ENCODE assay signal across 16 mouse cellular contexts in genomic region chr5:39988039-39988438, GRCm38 (mm10).
"Had no signal": no experiment of that assay in that cellular context is flagged by ENCODE, and none has a peak within 500 bp of the region (broad histone marks: within the 10 kb centered on the region; RNA-seq: fewer than 3 reads in every experiment).

No protein-coding gene starts in this region.

- DNase-seq: kidney, adult 2 months; kidney, postnatal 14 days; lung, adult 2 months; lung, postnatal 36 days; right cerebral cortex, adult 18-20 months; spleen, adult 18-20 months; thymus, adult 2 months; thymus, postnatal 25 days had no signal

- ATAC-seq: lung, postnatal 0 days; midbrain, embryonic 13.5 days had no signal

- H3K4me3 ChIP-seq: kidney, embryonic 15.5 days; left cerebral cortex, adult 2 months; limb, embryonic 10.5 days; liver, embryonic 15.5 days; midbrain, embryonic 13.5 days; neural tube, embryonic 13.5 days had no signal

- H3K9ac ChIP-seq: kidney, embryonic 15.5 days; liver, embryonic 15.5 days; midbrain, embryonic 13.5 days; neural tube, embryonic 13.5 days had no signal

- H3K27me3 ChIP-seq: kidney, embryonic 15.5 days; liver, embryonic 15.5 days; midbrain, embryonic 13.5 days; neural tube, embryonic 13.5 days had no signal

- H3K36me3 ChIP-seq: kidney, embryonic 15.5 days; limb, embryonic 10.5 days; liver, embryonic 15.5 days; midbrain, embryonic 13.5 days; neural tube, embryonic 13.5 days had no signal

- H3K4me2 ChIP-seq: kidney, embryonic 15.5 days; liver, embryonic 11.5 days; liver, embryonic 15.5 days; midbrain, embryonic 13.5 days; neural tube, embryonic 13.5 days had no signal

- H3K9me3 ChIP-seq: kidney, embryonic 15.5 days; limb, embryonic 10.5 days; liver, embryonic 15.5 days; midbrain, embryonic 13.5 days; neural tube, embryonic 13.5 days had no signal

- H3K27ac ChIP-seq: kidney, embryonic 15.5 days; left cerebral cortex, adult 2 months; limb, embryonic 10.5 days; liver, embryonic 15.5 days; midbrain, embryonic 13.5 days; neural tube, embryonic 13.5 days had no signal

- H3K4me1 ChIP-seq: kidney, embryonic 15.5 days; limb, embryonic 10.5 days; liver, embryonic 15.5 days; neural tube, embryonic 13.5 days had no signal
